Mouse (Mus musculus) testis, postnatal 14 days (tissue): ENCODE results near the gene Gm20388.

ENCODE experiments used
- DNase-seq: peaks from one replicate; pipeline ENCODE4 v3.0.0; 2021; ENCODE audit warnings: low spot score

Gm20388 gene

GRCm38 (mm10) chr8:123682073-123682761, 3771.6 kb downstream of the Gm20388 start:
- DNase-seq, result peak; percentile 54

GRCm38 (mm10) chr8:123683321-123683720, 3772.7 kb downstream of the Gm20388 start:
- DNase-seq, result no peak

- DNase-seq, result no peak
Measured at GRCm38 (mm10) chr8:123684806-123685205, 3774.2 kb downstream of the Gm20388 start.

GRCm38 (mm10) chr8:123685477-123685876, 3774.8 kb downstream of the Gm20388 start:
- no peak for DNase-seq

GRCm38 (mm10) chr8:123687826-123688225, 3777.2 kb downstream of the Gm20388 start:
- no peak for DNase-seq

- no peak for DNase-seq
Measured at GRCm38 (mm10) chr8:123692165-123692962, 3781.7 kb downstream of the Gm20388 start.

- DNase-seq, result no peak
Measured at GRCm38 (mm10) chr8:123696167-123696566, 3785.5 kb downstream of the Gm20388 start.

- DNase-seq, result no peak
Measured at GRCm38 (mm10) chr8:123697329-123697728, 3786.7 kb downstream of the Gm20388 start.

GRCm38 (mm10) chr8:123700399-123701070, 3789.9 kb downstream of the Gm20388 start:
- no peak for DNase-seq

- DNase-seq, result peak; percentile 62
Measured at GRCm38 (mm10) chr8:123701952-123702587, 3791.4 kb downstream of the Gm20388 start.

- DNase-seq, result no peak
Measured at GRCm38 (mm10) chr8:123705376-123705775, 3794.7 kb downstream of the Gm20388 start.

GRCm38 (mm10) chr8:123707137-123707536, 3796.5 kb downstream of the Gm20388 start:
- no peak for DNase-seq

- DNase-seq, result no peak
Measured at GRCm38 (mm10) chr8:123708729-123709128, 3798.1 kb downstream of the Gm20388 start.

- no peak for DNase-seq
Measured at GRCm38 (mm10) chr8:123710335-123710734, 3799.7 kb downstream of the Gm20388 start.

GRCm38 (mm10) chr8:123714451-123714850, 3803.8 kb downstream of the Gm20388 start:
- DNase-seq, result no peak

- DNase-seq, result peak; percentile 62
Measured at GRCm38 (mm10) chr8:123715916-123716592, 3805.4 kb downstream of the Gm20388 start.

GRCm38 (mm10) chr8:123717104-123717503, 3806.5 kb downstream of the Gm20388 start:
- DNase-seq, result no peak

GRCm38 (mm10) chr8:123717516-123718490, 3807.2 kb downstream of the Gm20388 start:
- DNase-seq, result peak; percentile 42

- no peak for DNase-seq
Measured at GRCm38 (mm10) chr8:123718752-123719151, 3808.1 kb downstream of the Gm20388 start.

- DNase-seq, result no peak
Measured at GRCm38 (mm10) chr8:123719280-123719679, 3808.6 kb downstream of the Gm20388 start.
